In genomic region chr8:124724301-124724700, GRCm38 (mm10) we compare ENCODE assay signal across 23 mouse cellular contexts. TPM values are rescaled to one million over a fixed set of nuclear protein-coding genes. Genes with fewer than 3 reads are reported as not detected.
DNase-seq lines count a peak whose midpoint lies in the region; ATAC-seq and TF ChIP-seq lines count a peak whose summit lies in the region.
"Had no signal": no experiment of that assay in that cellular context is flagged by ENCODE, and none has a peak within 500 bp of the region (broad histone marks: within the 10 kb centered on the region; RNA-seq: fewer than 3 reads in every experiment).

No protein-coding gene starts in this region.

- no peak overlapping the region for H3K9ac ChIP-seq in kidney, embryonic 16.5 days (replicated peaks; ENCODE audit: low read length)
- H3K9ac ChIP-seq in kidney, postnatal 0 days (ENCODE audit: low read depth, low read length): 0 out of 2 replicates have a peak overlapping the region, but pooled peaks have one; percentile 23
- no peak overlapping the region for H3K9ac ChIP-seq in midbrain, embryonic 11.5 days (ENCODE audit: low read length)
- no peak overlapping the region for H3K9ac ChIP-seq in midbrain, embryonic 14.5 days (replicated peaks; ENCODE audit: low read length)
- H3K9ac ChIP-seq: embryonic facial prominence, embryonic 12.5 days; embryonic facial prominence, embryonic 15.5 days; forebrain, postnatal 0 days; hindbrain, embryonic 13.5 days had no signal

- no peaks in the 10 kb centered on the region for H3K27me3 ChIP-seq in kidney, adult 2 months (replicated peaks; ENCODE audit: control insufficient read depth, insufficient read depth, low read length)
- H3K27me3 ChIP-seq in kidney, embryonic 16.5 days (ENCODE audit: insufficient read depth, low read length): no peaks in the 10 kb centered on the region
- H3K27me3 ChIP-seq in kidney, postnatal 0 days (ENCODE audit: insufficient read depth, low read length): no peaks in the 10 kb centered on the region
- no peaks in the 10 kb centered on the region for H3K27me3 ChIP-seq in midbrain, embryonic 11.5 days (ENCODE audit: control insufficient read depth, insufficient read depth, low read length)
- no peaks in the 10 kb centered on the region for H3K27me3 ChIP-seq in midbrain, embryonic 14.5 days (ENCODE audit: control insufficient read depth, insufficient read depth, low read length)
- H3K27me3 ChIP-seq in hindbrain, embryonic 10.5 days (ENCODE audit: insufficient read depth, poor library complexity, severe bottlenecking): no peaks in the 10 kb centered on the region
- H3K27me3 ChIP-seq: embryonic facial prominence, embryonic 12.5 days; embryonic facial prominence, embryonic 15.5 days; hindbrain, embryonic 13.5 days had no signal

- H3K4me2 ChIP-seq in kidney, embryonic 16.5 days (replicated peaks; ENCODE audit: low read depth, low read length): no peak overlapping the region
- no peak overlapping the region for H3K4me2 ChIP-seq in kidney, postnatal 0 days (ENCODE audit: low read length)
- no peak overlapping the region for H3K4me2 ChIP-seq in midbrain, embryonic 11.5 days
- H3K4me2 ChIP-seq in midbrain, embryonic 14.5 days (ENCODE audit: low read length): no peak overlapping the region
- H3K4me2 ChIP-seq: embryonic facial prominence, embryonic 12.5 days; embryonic facial prominence, embryonic 15.5 days; heart, embryonic 11.5 days; hindbrain, embryonic 13.5 days had no signal

- peaks cover 16% of the 10 kb centered on the region for H3K4me1 ChIP-seq in kidney, adult 2 months (ENCODE audit: control insufficient read depth, insufficient read depth, low read length)
- peaks cover 19% of the 10 kb centered on the region for H3K4me1 ChIP-seq in kidney, embryonic 16.5 days (ENCODE audit: insufficient read depth, low read length)
- H3K4me1 ChIP-seq in kidney, postnatal 0 days (replicated peaks; ENCODE audit: insufficient read depth, low read length): peaks cover 19% of the 10 kb centered on the region
- H3K4me1 ChIP-seq in midbrain, embryonic 11.5 days (ENCODE audit: control insufficient read depth, insufficient read depth, low read length): peaks cover 19% of the 10 kb centered on the region
- peaks cover 19% of the 10 kb centered on the region for H3K4me1 ChIP-seq in midbrain, embryonic 14.5 days (ENCODE audit: control insufficient read depth, insufficient read depth, low read length)
- peaks cover 29% of the 10 kb centered on the region for H3K4me1 ChIP-seq in hindbrain, embryonic 10.5 days (replicated peaks)

- H3K27ac ChIP-seq in kidney, adult 2 months (ENCODE audit: insufficient read depth, low read depth, low read length): no peak overlapping the region
- H3K27ac ChIP-seq in kidney, embryonic 16.5 days (ENCODE audit: low read length): no peak overlapping the region
- no peak overlapping the region for H3K27ac ChIP-seq in kidney, postnatal 0 days
- no peak overlapping the region for H3K27ac ChIP-seq in midbrain, embryonic 11.5 days (ENCODE audit: low read depth, low read length)
- no peak overlapping the region for H3K27ac ChIP-seq in midbrain, embryonic 14.5 days (replicated peaks; ENCODE audit: low read depth, low read length)
- H3K27ac ChIP-seq in hindbrain, embryonic 10.5 days: no peak overlapping the region
- H3K27ac ChIP-seq: embryonic facial prominence, embryonic 12.5 days; embryonic facial prominence, embryonic 15.5 days; gastrocnemius, adult 2 months; hindbrain, embryonic 13.5 days had no signal

- no peaks in the 10 kb centered on the region for H3K36me3 ChIP-seq in kidney, adult 2 months (ENCODE audit: control insufficient read depth, insufficient read depth, low read length)
- H3K36me3 ChIP-seq in kidney, embryonic 16.5 days (ENCODE audit: insufficient read depth, low read length): peaks cover 22% of the 10 kb centered on the region; the same call in 1 of the 2 replicates
- peaks cover 14% of the 10 kb centered on the region; the same call in 1 of the 2 replicates for H3K36me3 ChIP-seq in kidney, postnatal 0 days (ENCODE audit: insufficient read depth, low read length)
- peaks cover 7% of the 10 kb centered on the region for H3K36me3 ChIP-seq in midbrain, embryonic 11.5 days (ENCODE audit: control insufficient read depth, insufficient read depth, low read length)
- peaks cover 39% of the 10 kb centered on the region for H3K36me3 ChIP-seq in midbrain, embryonic 14.5 days (ENCODE audit: control insufficient read depth, insufficient read depth, low read length)
- peaks cover 36% of the 10 kb centered on the region for H3K36me3 ChIP-seq in hindbrain, embryonic 10.5 days

- no peaks in the 10 kb centered on the region for H3K9me3 ChIP-seq in kidney, embryonic 16.5 days (ENCODE audit: low read length)
- H3K9me3 ChIP-seq in kidney, postnatal 0 days (replicated peaks; ENCODE audit: low read length): no peaks in the 10 kb centered on the region
- H3K9me3 ChIP-seq in midbrain, embryonic 11.5 days (ENCODE audit: control insufficient read depth, low read length): no peaks in the 10 kb centered on the region
- H3K9me3 ChIP-seq in midbrain, embryonic 14.5 days (ENCODE audit: control insufficient read depth, low read length): no peaks in the 10 kb centered on the region
- no peaks in the 10 kb centered on the region for H3K9me3 ChIP-seq in hindbrain, embryonic 10.5 days
- H3K9me3 ChIP-seq: embryonic facial prominence, embryonic 12.5 days; embryonic facial prominence, embryonic 15.5 days; hindbrain, embryonic 13.5 days had no signal

- H3K4me3 ChIP-seq in kidney, adult 2 months (ENCODE audit: insufficient read depth, low read depth, low read length): no peak overlapping the region
- no peak overlapping the region for H3K4me3 ChIP-seq in kidney, embryonic 16.5 days (ENCODE audit: low read length)
- H3K4me3 ChIP-seq in kidney, postnatal 0 days (replicated peaks; ENCODE audit: low read depth, low read length): no peak overlapping the region
- H3K4me3 ChIP-seq in midbrain, embryonic 11.5 days (ENCODE audit: low read depth, low read length): no peak overlapping the region
- no peak overlapping the region for H3K4me3 ChIP-seq in midbrain, embryonic 14.5 days (replicated peaks; ENCODE audit: low read depth, low read length)
- H3K4me3 ChIP-seq in hindbrain, embryonic 10.5 days: no peak overlapping the region
- H3K4me3 ChIP-seq: embryonic facial prominence, embryonic 12.5 days; embryonic facial prominence, embryonic 15.5 days; gastrocnemius, adult 2 months; hindbrain, embryonic 13.5 days had no signal

- DNase-seq in kidney, adult 2 months: peak; percentile 66
- no peak for DNase-seq in kidney, postnatal 0 days (ENCODE audit: low spot score)
- no peak for DNase-seq in kidney, postnatal 10 days
- peak; percentile 68 for DNase-seq in midbrain, embryonic 11.5 days (ENCODE audit: low spot score, missing footprints)
- no peak for DNase-seq in midbrain, embryonic 14.5 days
- no peak for DNase-seq in hindbrain, embryonic 10.5 days (ENCODE audit: low spot score)
- DNase-seq: adrenal gland, adult 2 months; adrenal gland, postnatal 14 days; cerebellum, adult 11 months; cerebellum, adult 2 months; cerebellum, adult 9-11 months; cerebellum, postnatal 25 days; forebrain, postnatal 0 days; gastrocnemius, adult 2 months; gastrocnemius, postnatal 14 days; heart, adult 11 months had no signal

- no peak for TF ChIP-seq CTCF in kidney, adult 2 months (conservative IDR thresholded peaks at IDR 0.05; ENCODE audit: insufficient read depth, insufficient read length, low read depth, low read length)
- no peak for TF ChIP-seq CTCF in kidney, postnatal 0 days (IDR thresholded peaks at IDR 0.05; ENCODE audit: low read depth)

- no peak for ATAC-seq in kidney, embryonic 16.5 days (ENCODE audit: low FRiP score, low TSS enrichment)
- ATAC-seq in kidney, postnatal 0 days (replicated peaks; ENCODE audit: low FRiP score, low read depth): no peak
- ATAC-seq in midbrain, embryonic 11.5 days (ENCODE audit: low FRiP score): no peak
- no peak for ATAC-seq in midbrain, embryonic 14.5 days (ENCODE audit: low FRiP score, low TSS enrichment)
- ATAC-seq: CD4-positive, CD25-positive, alpha-beta regulatory T cell, adult 4 months; forebrain, embryonic 14.5 days; forebrain, postnatal 0 days had no signal

- TF ChIP-seq POLR2A in kidney, adult 2 months (IDR thresholded peaks at IDR 0.05; ENCODE audit: low read depth, low read length): no peak

- WGBS in kidney, adult 2 months: 72% methylated on average over 7 of the region's 7 CpGs
- WGBS in kidney, embryonic 16.5 days: 95% methylated on average over 7 of the region's 7 CpGs
- 93% methylated on average over 7 of the region's 7 CpGs for WGBS in kidney, postnatal 0 days
- 92% methylated on average over 7 of the region's 7 CpGs for WGBS in midbrain, embryonic 11.5 days
- 95% methylated on average over 7 of the region's 7 CpGs for WGBS in midbrain, embryonic 14.5 days
- 95% methylated on average over 7 of the region's 7 CpGs for WGBS in hindbrain, embryonic 10.5 days

RNA-seq across cellular contexts. Expression of gene Arv1, which starts 2.4 kb away (rescaled TPM):
- 8.8 and 13.9 TPM in 2 replicates for polyA plus RNA-seq in kidney, adult 2 months (2012; rRNA removed)
- polyA plus RNA-seq in kidney, embryonic 16.5 days (2015; fragmentation: Nextera tagmentation; extraction: Ambion mirVana): 23.8 and 27.2 TPM in 2 replicates
- polyA plus RNA-seq in kidney, postnatal 0 days (2015; fragmentation: Nextera tagmentation; extraction: Ambion mirVana): 18.5 and 19.9 TPM in 2 replicates
- 31.1 and 33.0 TPM in 2 replicates for polyA plus RNA-seq in midbrain, embryonic 11.5 days (2014; fragmentation: Nextera tagmentation; extraction: Ambion mirVana)
- 36.1 and 39.0 TPM in 2 replicates for polyA plus RNA-seq in midbrain, embryonic 14.5 days (2014; fragmentation: Nextera tagmentation; extraction: Ambion mirVana)
- 34.3 and 38.1 TPM in 2 replicates for polyA plus RNA-seq in hindbrain, embryonic 10.5 days (2016; fragmentation: Nextera tagmentation; extraction: Ambion mirVana)

RNA-seq across cellular contexts. Expression of gene Ttc13, which starts 2.5 kb away (rescaled TPM):
- 9.4 and 11.8 TPM in 2 replicates for polyA plus RNA-seq in kidney, adult 2 months (2012; rRNA removed)
- 43.5 and 49.9 TPM in 2 replicates for polyA plus RNA-seq in kidney, embryonic 16.5 days (2015; fragmentation: Nextera tagmentation; extraction: Ambion mirVana)
- polyA plus RNA-seq in kidney, postnatal 0 days (2015; fragmentation: Nextera tagmentation; extraction: Ambion mirVana): 29.0 and 29.9 TPM in 2 replicates
- polyA plus RNA-seq in midbrain, embryonic 11.5 days (2014; fragmentation: Nextera tagmentation; extraction: Ambion mirVana): 61.5 and 62.7 TPM in 2 replicates
- polyA plus RNA-seq in midbrain, embryonic 14.5 days (2014; fragmentation: Nextera tagmentation; extraction: Ambion mirVana): 56.3 and 70.9 TPM in 2 replicates
- polyA plus RNA-seq in hindbrain, embryonic 10.5 days (2016; fragmentation: Nextera tagmentation; extraction: Ambion mirVana): 49.2 and 49.7 TPM in 2 replicates

RNA-seq across cellular contexts. Expression of gene Fam89a, which starts 27.3 kb away (rescaled TPM):
- polyA plus RNA-seq in kidney, adult 2 months (2012; rRNA removed): 1.9 TPM in 2 replicates
- 3.4 and 4.0 TPM in 2 replicates for polyA plus RNA-seq in kidney, embryonic 16.5 days (2015; fragmentation: Nextera tagmentation; extraction: Ambion mirVana)
- polyA plus RNA-seq in kidney, postnatal 0 days (2015; fragmentation: Nextera tagmentation; extraction: Ambion mirVana): 4.8 and 5.2 TPM in 2 replicates
- polyA plus RNA-seq in midbrain, embryonic 11.5 days (2014; fragmentation: Nextera tagmentation; extraction: Ambion mirVana): 2.1 and 2.2 TPM in 2 replicates
- 0.21 and 0.32 TPM in 2 replicates for polyA plus RNA-seq in midbrain, embryonic 14.5 days (2014; fragmentation: Nextera tagmentation; extraction: Ambion mirVana)
- polyA plus RNA-seq in hindbrain, embryonic 10.5 days (2016; fragmentation: Nextera tagmentation; extraction: Ambion mirVana): 4.3 and 6.7 TPM in 2 replicates

Comparison
In these comparisons a context has a peak if more than half of its experiments do, and no peak if none do; other contexts are left out.
1. DNase-seq: peak in kidney, adult 2 months (single experiment) and midbrain, embryonic 11.5 days (single experiment); none in kidney, postnatal 0 days (single experiment), kidney, postnatal 10 days (single experiment), midbrain, embryonic 14.5 days (single experiment) and hindbrain, embryonic 10.5 days (single experiment).